Comparison of ENCODE assay signal across 8 mouse cellular contexts in the genomic region with DNA sequence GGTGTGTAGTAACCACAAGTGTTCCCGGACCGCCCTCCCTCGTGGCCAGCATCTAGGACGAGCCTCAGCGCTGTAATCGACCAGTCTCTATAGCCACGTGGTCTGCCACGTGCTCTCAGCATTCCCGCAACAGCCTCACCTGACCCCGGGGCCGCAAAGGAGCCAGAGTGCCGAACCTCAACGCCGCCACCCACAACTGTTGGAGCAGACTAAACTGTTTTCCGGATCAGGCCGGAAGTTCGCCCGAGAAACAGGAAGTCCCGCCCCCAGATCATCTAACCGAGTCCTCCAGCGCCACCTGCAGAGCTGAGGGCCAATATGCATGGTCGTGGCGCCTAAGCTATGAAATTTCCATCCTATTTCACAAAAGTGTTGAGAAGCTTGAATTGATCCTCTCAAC. TPM values are rescaled to one million over a fixed set of nuclear protein-coding genes. Genes with fewer than 3 reads are reported as not detected.
DNase-seq lines count a peak whose midpoint lies in the region; ATAC-seq lines count a peak whose summit lies in the region.

A gene (minus strand): TSS at position 227 of the 400 bp plus-strand sequence.

- peaks cover 27% of the 10 kb centered on the region for H3K36me3 ChIP-seq in hindbrain, embryonic 12.5 days

- peak; percentile 76 for ATAC-seq in hindbrain, embryonic 12.5 days (ENCODE audit: low FRiP score)

- H3K9ac ChIP-seq in hindbrain, embryonic 12.5 days = peak within 1 kb of the TSS; percentile 75

- peak; percentile 96 for DNase-seq in NIH3T3 (ENCODE audit: low read depth)
- DNase-seq in cerebellum, postnatal 10 days = peak; percentile 98 to 99
- peak; percentile 83 to 88 for DNase-seq in frontal cortex, postnatal 10 days (ENCODE audit: low spot score in 2 of 2)
- DNase-seq in layer of hippocampus, postnatal 14 days (ENCODE audit: low spot score in 2 of 2) = peak; percentile 88 to 95
- DNase-seq in lung, postnatal 14 days = peak; percentile 96
- DNase-seq in retina, adult 2 months (ENCODE audit: low read depth, low spot score) = peak; percentile 80
- peak; percentile 89 to 92 for DNase-seq in thymus, postnatal 36 days

- 2% methylated on average over 23 of the region's 23 CpGs for WGBS in hindbrain, embryonic 12.5 days

- H3K9me3 ChIP-seq in hindbrain, embryonic 12.5 days (replicated peaks) = no peaks in the 10 kb centered on the region

- H3K27ac ChIP-seq in hindbrain, embryonic 12.5 days = no peak within 1 kb of the TSS

- peak within 1 kb of the TSS; percentile 75 for H3K4me3 ChIP-seq in hindbrain, embryonic 12.5 days

- H3K4me2 ChIP-seq in hindbrain, embryonic 12.5 days (replicated peaks) = peak within 1 kb of the TSS; percentile 77

- H3K4me1 ChIP-seq in hindbrain, embryonic 12.5 days = peaks cover 12% of the 10 kb centered on the region

- no peaks in the 10 kb centered on the region for H3K27me3 ChIP-seq in hindbrain, embryonic 12.5 days

RNA-seq across cellular contexts. Expression of the gene that starts here (rescaled TPM):
- polyA plus RNA-seq in hindbrain, embryonic 12.5 days (2016; fragmentation: Nextera tagmentation; extraction: Ambion mirVana) = 13.2 and 14.9 TPM in 2 replicates
- total RNA-seq in layer of hippocampus, postnatal 14 days (2021) = 10 to 100 TPM; 10.0 to 11.8 TPM
